Mouse (Mus musculus): ENCODE data around the gene Cfap54.

Cfap54 gene

DNA sequence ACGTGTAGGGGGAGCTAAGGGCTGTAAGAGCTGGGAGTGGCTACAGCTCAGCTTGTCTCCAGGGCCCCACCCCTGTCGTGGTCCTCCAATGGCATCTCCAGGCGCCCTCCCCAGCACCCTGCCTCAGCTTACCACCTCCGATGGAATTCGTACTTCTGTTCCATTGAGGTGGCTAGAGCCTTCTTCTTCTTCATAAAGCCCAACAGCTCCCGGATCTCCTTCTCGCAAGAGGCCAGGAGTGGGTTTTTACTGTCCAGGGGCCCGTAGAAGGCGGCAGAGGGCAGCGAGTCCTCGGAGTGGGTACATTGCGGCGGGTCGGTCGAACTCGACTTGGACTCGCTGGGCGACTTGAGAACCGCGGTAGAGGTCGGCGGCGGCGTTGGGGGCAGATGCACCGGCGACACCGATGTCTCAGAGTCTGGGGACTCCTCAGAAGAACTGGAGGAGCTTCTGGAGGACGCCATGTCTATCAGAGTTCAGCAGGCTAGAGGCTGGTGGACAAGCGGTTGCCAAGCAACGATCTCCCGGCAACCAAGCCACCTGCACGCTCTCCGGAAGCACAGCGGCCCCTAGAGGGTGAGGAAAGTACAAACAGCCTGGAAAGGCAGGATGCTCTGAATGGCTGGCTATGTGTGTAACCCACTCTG, at the start of gene Cfap54:
TSS of gene Cfap54 (minus strand) at position 486 of the 647 bp plus-strand sequence.
- DNase-seq (ENCODE audit: low read depth, low spot score), result peak; percentile 87

DNA sequence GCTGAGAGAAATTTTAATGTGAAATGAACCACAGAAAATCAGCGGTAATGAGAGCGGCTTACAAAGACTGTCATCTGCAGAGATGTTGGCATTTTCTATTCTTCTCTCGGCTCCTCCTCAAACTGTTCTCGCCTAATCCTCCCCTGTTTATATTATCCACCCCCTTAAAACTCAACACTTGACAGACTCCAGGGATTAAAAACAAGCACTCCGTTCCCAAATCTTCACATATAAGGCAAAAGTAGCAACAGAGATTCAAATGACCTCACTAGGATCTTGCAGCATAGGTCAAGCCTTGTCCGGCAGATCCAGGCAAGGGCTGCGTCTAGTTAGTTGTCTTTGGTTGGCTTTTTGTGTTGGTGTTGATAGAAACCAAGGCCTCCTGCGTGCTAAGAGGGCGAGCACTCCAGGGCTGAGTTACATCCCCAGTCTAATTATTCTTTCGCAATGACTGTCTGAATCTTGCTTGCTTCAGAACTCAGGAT, 49.1 kb upstream of the Cfap54 start:
- DNase-seq (ENCODE audit: low read depth, low spot score), result no peak

DNA sequence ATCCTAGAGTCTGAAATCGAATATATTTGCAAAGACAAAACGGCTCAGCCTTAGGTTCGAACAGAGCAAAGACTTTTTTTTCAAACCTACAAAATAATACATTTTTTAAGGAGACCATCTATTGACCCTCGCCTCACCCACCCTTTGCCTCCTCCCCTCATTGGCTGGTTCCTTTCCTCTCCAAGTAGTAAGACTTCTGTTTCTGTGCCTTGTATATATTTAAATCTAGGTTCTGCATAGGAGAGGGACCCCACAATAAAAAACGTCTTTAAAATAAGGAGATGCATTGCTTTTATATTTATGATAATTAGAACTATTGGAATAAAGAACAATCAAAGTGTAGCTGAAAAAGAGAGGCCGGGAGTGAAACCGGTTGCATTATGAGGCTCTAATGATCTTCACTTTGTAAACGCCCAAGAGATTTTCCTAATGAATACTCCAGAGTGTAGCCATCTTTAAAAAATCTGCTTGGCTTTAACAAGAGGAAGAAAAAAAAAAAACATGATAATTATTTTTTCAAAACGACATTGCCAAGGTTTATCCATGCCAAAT, 48.6 kb upstream of the Cfap54 start:
- no peak for DNase-seq (ENCODE audit: low read depth, low spot score)

DNA sequence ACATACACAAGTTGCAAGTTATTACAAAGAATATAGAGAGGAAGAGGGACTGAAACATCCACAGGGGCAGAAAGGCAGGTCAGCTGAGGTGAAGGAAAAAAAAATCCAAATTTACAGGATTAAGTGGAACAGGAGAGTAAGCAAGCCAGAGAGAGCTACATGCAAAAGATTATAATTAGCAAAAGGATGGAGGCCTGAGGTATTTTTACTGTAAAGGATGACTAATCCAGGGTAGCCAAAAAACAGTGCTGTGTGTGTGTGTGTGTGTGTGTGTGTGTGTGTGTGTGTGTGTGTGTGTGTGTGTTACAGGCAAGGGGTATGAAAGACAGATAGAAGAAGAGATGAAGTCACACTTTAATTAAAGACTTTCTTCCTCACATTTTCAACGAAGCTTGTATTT, 47.9 kb upstream of the Cfap54 start:
- DNase-seq (ENCODE audit: low read depth, low spot score), result no peak

DNA sequence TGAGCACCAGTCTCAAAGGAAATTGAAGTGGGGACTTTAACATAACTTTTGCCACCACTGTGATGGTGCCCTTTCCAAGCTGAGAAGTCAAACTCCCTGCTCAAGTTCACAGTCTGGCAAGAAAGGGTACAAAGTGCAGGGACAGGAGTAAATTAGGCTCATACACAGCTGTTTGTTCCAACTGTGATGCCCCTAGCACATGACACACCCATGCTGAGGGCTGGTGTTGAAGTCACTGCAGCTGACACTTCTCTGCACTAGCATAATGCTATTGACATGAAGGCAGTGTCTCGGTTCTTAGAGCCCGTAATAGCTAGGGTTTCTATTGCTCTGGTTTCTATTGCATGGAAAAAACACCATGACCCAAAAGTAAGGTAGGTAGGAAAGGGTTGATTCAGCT, 47.1 kb upstream of the Cfap54 start:
- DNase-seq (ENCODE audit: low read depth, low spot score), result no peak

DNA sequence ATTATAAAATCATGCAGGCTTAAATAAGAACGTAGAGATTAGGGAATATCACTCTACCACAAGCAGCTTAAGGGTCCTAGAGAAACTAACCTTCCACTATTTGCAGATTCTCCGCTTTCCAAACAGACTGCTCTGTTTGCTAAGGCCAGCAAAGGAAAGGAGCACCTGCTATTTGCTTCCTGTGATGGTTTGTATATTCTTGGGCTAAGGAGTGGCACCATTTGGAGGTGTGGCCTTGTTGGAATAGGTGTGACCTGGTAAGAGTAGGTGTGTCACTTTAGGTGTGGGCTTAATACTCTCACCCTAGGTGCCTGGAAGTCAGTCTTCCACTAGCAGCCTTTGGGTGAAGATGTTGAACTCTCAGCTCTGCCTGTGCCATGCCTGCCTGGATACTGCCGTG, 44.6 kb upstream of the Cfap54 start:
- no peak for DNase-seq (ENCODE audit: low read depth, low spot score)

DNA sequence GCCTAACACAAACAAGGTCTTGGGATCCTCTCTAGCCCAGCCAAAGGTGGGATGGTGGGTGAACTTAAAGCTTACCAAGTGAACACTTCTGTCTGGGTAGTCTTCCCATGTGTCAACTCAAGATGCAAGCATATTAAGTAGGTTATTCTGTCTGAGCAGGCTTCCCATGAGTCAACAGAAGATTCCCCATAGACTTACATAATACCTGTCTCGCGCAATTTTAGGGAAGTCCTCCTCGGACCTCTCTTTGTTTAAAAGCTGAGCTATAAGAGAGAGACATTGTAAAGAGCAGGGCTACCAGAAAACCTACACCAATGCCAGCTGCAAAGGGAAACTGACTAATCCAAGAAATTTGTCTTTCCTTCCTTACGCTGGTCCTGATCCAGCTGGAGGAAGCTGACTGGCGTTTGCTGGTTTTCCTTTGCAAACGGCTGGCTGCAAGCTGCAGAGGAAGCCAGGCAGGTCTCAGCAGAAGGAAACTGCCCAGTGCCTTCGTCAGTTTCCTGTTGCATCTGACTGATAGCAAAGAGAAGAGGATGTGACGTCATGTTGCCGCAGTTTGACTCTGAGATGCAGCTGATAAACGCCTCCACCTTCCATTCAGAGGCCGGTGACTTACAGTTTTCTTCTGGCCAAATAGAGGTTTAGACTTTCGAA, 42.7 kb upstream of the Cfap54 start:
- DNase-seq (ENCODE audit: low read depth, low spot score), result no peak

DNA sequence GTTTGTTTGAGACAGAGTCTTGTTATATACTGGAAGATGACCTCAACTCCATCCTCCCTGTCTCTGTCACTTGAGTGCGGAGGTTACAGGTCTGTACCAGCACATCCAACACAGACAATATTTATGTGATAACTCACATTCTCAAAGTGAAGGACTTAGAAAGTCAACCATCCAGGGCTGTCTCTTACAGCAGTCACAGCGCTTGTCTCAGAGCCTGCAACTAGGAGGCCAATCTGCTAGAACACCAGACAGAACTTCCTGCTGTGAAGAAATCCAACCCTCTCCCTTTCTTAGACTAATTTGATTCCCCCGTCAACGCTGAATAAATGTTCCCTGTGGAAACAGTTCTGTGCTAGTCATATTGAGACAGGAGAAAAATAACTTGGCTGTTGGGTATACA, 41.9 kb upstream of the Cfap54 start:
- no peak for DNase-seq (ENCODE audit: low read depth, low spot score)

DNA sequence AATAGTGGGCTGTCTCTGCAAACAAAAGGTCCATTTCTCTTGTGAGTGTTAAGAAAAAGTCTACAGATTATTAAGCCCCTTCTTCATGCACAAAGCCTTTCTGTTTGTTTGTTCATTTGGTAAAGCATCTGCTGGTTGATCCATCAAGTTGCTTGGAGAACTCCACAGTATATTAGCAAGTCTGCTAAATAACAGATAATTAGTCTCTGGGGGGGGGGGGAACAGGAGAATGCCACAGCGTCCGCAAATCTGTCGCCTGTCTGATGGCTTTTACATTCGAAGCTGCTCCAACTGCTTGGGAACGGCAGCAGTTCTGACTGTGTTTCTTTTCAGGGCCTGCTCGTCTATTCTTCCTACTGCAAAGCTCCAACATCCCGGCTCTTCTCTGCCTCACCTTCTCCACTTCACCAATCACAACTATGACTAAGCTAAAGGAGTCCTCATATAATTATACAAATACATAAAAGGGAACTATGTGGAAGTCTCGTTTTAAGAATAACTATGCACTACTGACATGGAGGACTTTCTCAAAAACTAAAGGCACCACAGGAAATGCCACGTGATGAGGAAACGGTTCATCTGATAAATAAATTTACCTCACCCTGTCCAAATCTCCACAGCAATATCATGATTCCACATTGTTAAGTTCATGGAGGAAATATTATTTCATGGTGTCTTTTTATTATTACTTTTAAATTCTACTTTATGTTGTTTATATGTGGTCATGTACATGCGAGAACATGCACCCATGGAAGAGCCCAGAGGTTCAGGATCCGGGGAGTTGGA, 41.2 kb upstream of the Cfap54 start:
- DNase-seq (ENCODE audit: low read depth, low spot score), result no peak

DNA sequence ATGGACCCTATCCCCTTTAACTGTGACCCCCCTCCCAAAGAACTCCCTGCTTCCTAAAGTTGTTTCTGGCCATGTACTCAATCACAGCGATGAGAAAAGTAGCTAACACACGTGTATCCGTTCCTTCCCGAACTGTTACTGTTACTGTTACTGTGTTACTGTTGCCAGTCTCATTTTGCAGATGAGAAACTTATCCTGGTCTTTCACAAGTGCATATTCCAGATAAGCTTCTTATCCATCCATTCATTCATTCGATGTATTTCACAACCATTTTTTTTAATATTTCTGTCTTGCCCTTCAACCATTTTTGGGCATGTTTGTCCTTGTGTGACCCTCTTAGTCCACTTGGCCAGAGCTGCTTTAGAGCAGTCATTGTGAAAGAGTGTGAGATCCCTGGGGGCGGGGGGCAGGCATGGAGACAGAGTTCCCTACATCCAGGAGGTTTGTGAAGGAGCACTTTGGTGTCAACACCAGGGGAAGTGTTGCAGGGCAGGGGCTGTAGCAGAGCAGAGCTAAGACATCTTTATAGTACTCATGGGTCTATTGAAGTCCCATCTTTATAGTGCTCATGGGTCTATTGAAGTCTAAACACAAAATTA, 39.9 kb upstream of the Cfap54 start:
- no peak for DNase-seq (ENCODE audit: low read depth, low spot score)

DNA sequence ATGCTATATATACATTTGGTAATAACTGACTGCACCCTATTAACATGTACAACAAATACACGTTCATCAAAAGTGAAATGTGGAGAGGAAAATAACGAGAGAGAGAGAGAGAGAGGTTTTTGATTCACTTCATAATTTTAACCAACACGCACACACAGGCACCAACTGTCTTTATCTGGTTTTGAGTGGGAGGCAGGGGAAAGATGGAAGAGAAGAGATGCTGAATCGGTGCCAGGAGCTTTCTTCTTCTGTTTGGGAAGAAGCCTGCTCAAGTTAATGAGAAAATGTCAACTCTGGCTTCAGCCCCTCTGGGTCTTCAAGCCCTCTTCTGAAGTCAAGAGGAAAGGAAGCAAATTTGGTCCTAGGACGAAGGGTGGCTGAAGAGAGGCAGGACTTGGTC, 38.4 kb upstream of the Cfap54 start:
- no peak for DNase-seq (ENCODE audit: low read depth, low spot score)

DNA sequence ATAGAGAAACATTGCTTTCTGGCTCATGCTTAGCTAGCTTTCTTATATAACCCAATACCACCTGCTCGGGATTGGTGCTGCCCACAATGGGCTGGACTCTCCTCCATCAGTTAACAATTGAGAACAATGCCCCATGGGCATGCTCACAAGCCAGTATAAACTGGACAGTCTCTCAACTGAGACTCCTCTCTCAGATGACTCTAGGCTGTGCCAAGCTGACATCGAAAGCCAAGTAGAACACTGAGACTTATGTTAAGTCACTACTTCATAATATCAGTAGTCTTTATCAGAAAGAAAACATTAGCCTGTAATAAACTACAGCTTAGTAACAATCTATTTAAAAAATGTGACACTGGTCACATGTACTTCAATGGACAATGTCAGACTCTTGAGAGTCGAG, 35.2 kb upstream of the Cfap54 start:
- DNase-seq (ENCODE audit: low read depth, low spot score), result no peak

DNA sequence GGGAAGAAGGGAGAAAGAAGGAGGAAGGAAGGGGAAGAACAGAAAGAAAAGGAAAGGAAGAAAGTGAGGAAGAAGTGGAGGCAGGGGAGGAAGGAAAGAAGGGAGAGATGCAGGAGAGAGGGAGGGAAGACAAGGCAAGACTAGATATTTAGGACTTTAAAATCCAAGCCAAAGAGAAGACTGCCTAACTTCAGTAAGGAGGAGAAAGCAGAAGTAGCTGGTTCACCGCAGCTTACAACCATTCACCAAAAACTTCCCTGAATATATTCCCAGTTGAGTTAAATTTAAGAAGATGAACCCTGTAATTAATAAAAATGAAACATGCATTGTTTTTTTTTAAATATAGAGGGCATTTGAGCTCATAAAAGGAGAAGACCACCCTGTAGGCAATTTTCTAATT, 34.3 kb upstream of the Cfap54 start:
- DNase-seq (ENCODE audit: low read depth, low spot score), result no peak

DNA sequence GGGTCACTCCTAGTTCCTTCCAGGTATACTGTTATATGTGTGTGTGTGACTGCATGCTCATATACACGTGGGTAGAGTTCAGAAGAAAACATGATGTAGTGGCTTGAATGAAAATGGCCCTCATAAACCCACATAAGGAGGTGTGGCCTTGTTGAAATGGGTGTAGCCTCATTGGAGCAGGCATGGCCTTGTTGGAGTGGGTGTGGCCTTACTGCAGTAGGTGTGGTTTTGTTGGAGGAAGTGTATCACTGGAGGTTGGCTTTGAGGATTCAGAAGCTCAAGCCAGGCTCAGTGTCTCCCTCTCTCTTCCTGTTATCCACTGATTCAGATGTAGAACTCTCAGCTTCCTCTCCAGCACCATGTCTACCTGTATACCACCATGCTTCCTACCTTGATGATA, 33.4 kb upstream of the Cfap54 start:
- DNase-seq (ENCODE audit: low read depth, low spot score), result no peak

DNA sequence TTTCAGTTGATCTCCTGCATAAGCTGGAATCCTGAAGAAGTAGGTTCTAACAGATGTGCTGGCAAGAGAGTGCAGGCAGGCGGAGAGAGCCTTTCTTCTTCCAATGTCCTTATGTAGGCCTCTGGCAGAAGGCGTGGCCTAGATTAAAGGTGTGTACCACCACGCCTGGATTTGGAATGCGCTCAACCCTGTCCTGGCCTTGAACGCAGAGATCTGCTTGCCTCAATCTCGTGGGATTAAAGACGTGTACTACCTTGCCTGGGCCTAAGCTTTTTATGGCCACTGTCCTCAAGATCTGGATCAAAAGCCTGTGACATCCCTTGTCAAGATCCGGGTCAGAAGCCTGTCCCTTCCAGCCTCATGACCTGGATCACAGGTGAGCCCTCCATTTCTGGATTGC, 32.5 kb upstream of the Cfap54 start:
- no peak for DNase-seq (ENCODE audit: low read depth, low spot score)

DNA sequence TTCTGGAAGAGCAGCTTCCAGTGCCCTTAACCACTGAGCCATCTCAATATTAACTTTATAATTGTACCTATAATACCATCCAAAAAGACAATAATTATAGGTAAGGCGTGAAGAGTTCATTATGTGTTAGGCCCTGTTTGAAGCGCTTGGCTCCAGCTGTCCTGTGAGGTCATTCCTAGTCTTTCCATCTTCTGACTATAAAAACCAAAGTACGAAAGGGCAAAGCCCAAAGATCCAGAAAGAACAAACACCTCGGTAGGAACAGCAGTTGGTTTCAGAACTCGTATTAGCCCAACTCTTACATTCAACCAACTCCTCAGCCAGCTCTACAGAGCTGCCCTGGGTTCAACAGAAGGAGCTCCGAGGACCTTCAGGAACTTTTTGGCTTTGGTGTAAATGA, 30.6 kb upstream of the Cfap54 start:
- DNase-seq (ENCODE audit: low read depth, low spot score), result no peak

DNA sequence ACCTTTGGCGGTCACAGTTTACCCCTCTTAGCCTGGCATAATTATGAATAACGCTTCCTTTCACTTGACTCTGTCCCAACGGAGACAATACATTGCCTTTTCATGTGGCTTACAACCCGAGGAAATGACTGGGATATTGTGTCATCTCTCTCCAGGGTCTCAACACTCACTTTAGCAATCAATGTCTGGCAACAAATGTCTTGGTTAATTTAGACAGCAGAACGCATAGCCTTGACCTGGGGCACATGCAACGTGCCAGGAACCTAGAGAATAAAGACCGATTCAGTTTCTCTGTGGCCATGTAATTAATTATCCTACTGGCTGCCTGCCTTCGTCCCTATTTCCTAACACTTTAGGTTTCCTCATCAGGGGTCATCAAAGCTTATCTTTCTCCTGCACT, 30.0 kb upstream of the Cfap54 start:
- DNase-seq (ENCODE audit: low read depth, low spot score), result no peak

DNA sequence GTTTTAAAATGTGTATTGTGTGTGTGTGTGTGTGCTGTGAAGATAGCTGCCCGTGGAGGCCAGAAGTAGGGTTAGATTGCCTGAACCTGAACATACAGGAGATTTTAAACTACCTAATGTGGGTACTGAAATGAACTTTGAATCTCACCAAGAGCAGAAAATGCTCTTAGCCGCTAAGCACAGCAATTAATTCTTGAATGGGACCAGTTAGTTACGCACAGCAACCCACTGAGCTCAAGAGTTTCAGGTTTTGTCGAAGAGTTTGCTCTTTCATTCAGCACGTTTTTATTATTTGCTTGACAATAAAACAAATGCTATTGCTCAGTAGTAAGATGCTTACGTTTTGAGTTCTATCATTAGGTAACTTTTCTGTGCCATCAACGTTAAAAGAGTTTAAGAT, 23.9 kb upstream of the Cfap54 start:
- no peak for DNase-seq (ENCODE audit: low read depth, low spot score)

DNA sequence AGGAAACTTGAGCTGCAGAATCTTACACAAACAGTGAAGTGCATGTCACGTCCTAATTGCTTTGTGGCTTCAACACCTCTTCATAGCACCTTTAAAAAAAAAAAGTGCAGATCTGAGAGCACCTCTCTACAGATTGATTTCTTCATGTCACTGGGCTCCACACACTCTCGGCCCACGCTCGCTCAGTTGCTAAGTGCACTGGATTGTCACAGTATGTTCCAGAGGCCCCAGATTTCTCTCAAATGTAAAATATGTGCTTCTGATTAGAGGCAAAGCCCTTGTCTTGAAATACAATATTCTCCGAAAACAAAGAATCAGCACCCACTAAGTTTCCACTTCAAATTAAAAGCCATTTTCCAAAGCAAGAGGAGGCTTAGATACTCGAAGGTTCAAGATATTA, 22.9 kb upstream of the Cfap54 start:
- DNase-seq (ENCODE audit: low read depth, low spot score), result no peak

DNA sequence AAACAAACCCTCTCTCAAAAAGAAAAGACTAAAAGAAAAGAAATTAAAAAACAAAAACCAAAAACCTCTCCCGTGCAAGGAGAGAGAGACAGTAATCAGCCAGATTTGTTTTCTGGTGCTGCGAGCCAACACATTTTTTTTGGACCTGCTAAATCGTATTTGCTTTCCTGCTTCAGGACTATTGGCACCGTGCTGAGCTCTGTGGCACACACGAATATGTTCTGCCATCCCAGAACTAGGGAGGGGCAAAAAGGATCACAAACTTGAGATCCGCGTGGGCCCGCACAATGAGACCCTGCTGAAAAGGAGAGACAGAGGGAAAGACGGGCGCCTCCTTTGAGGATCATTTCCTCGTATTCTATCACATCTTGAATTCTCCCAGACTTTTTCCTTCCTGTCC, 22.3 kb upstream of the Cfap54 start:
- no peak for DNase-seq (ENCODE audit: low read depth, low spot score)

DNA sequence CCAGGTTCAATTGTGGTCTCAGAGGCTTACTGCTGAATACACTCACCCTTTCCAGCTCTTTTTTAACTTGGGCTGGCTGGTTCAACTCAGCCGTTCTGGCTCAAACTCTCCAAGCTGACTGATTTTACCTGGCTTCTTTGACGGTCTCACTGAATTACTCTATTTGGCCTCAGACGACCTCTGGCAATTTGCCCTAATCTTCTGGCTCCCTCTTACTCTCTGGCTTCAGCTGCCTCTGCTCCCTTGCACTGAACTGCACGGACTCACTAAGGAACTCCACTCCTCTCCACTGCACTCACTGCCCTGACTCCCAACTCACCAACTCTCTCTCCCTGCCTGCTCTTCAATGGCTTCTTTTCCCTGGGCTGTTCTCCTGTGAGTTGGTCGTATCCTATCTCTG, 20.9 kb upstream of the Cfap54 start:
- DNase-seq (ENCODE audit: low read depth, low spot score), result no peak

DNA sequence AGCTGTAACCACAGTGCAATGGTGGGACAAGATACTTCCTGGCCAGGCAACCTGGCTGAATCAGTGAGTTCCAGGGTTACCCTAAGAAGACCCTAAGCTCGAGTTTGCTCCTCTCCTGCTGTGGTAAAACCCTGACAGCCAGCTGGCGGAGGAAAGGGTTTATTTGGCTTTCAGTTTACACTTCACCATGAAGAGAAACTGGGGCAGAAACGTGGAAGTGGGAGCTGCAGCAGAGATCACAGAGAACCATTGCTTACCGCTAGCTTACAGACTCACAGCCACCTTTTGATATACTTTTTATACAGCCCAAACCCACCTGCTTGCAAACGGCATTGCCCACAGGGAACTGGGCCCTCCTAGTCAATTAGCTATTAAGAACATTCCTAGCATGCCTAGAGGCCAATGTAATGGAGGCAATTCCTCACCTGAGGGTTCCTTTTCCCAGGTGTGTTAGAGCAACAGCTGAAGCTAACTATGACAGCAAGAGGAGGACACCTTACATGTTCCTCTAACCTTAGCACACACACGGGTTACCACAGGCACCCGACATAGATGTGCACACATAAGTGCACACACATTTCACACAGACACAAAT, 16.9 kb upstream of the Cfap54 start:
- DNase-seq (ENCODE audit: low read depth, low spot score), result no peak
